Mouse (Mus musculus) midbrain, postnatal 0 days (tissue): Measurements from ENCODE around the gene Wdcp. TPM values are rescaled to one million over a fixed set of nuclear protein-coding genes. Genes with fewer than 3 reads are reported as not detected.

ENCODE experiments used
- ATAC-seq: fragments of 200-750 bp; cut with Nextera tagmentation; 2 replicates; pipeline ENCODE4 v1.8.0; 2017; ENCODE audit warnings: moderate number of reproducible peaks, mild to moderate bottlenecking, moderate TSS enrichment, moderate library complexity; ENCODE audit not compliant: low FRiP score
- DNase-seq: peaks from one replicate; pipeline ENCODE4 v3.0.0-alpha.2; 2015; ENCODE audit warnings: low spot score
- H3K27ac ChIP-seq: fragments of 300-500 bp; sonication (generic); 2 replicates; pipeline ENCODE4 v1.5.1; 2014; ENCODE audit warnings: low read depth, mild to moderate bottlenecking, low read length, mixed read lengths
- H3K27me3 ChIP-seq: fragments of 300-500 bp; sonication (generic); 2 replicates; pipeline ENCODE4 v1.6.1; 2014; ENCODE audit warnings: low read length, control low read depth, mixed read lengths; ENCODE audit not compliant: insufficient read depth
- H3K36me3 ChIP-seq: fragments of 300-500 bp; sonication (generic); 2 replicates; pipeline ENCODE4 v1.6.1; 2014; ENCODE audit warnings: low read length, control low read depth, mixed read lengths; ENCODE audit not compliant: insufficient read depth
- H3K4me1 ChIP-seq: fragments of 300-500 bp; sonication (generic); 2 replicates; pipeline ENCODE4 v1.6.1; 2014; ENCODE audit warnings: mild to moderate bottlenecking, control low read depth, antibody characterized with exemption, low read length, mixed read lengths; ENCODE audit not compliant: insufficient read depth
- H3K4me2 ChIP-seq: fragments of 300-500 bp; sonication (generic); 2 replicates; pipeline ENCODE4 v1.6.1; 2014; ENCODE audit warnings: low read depth, mild to moderate bottlenecking, low read length, mixed read lengths; ENCODE audit not compliant: poor library complexity, severe bottlenecking
- H3K4me3 ChIP-seq: fragments of 300-500 bp; sonication (generic); 2 replicates; pipeline ENCODE4 v1.5.1; 2014; ENCODE audit warnings: low read depth, mild to moderate bottlenecking, low read length, moderate library complexity
- H3K9ac ChIP-seq: fragments of 300-500 bp; sonication (generic); replicated peaks from 2 replicates; pipeline ENCODE4 v1.6.1; 2014; ENCODE audit warnings: mild to moderate bottlenecking, low read length, moderate library complexity, mixed read lengths; ENCODE audit not compliant: poor library complexity, severe bottlenecking
- H3K9me3 ChIP-seq: fragments of 300-500 bp; sonication (generic); 2 replicates; pipeline ENCODE4 v1.6.1; 2016; ENCODE audit warnings: low read length, control low read depth
- CTCF ChIP-seq: IDR thresholded peaks from 2 replicates; pipeline ENCODE4 v1.5.1; 2016; ENCODE audit warnings: antibody characterized with exemption, mild to moderate bottlenecking
- WGBS: fragments of 180-500 bp; shearing (Covaris S2); extraction: QIAGEN DNeasy Blood & Tissue Kit; methylation state at CpG from one replicate; pipeline ENCODE4 v1.1.7; 2014; 5-methylcytosine and 5-hydroxymethylcytosine counted together
- polyA plus RNA-seq: library from polyadenylated mRNA; unstranded; fragments of >200 nt; fragmentation: Nextera tagmentation; extraction: Ambion mirVana; gene quantifications from 2 replicates; pipeline ENCODE4 v1.2.1, GENCODE M21; 2015
- total RNA-seq: library from RNA; depleted of rRNA; stranded (reverse); fragments of >200 nt; gene quantifications from 2 replicates; pipeline ENCODE4 v1.2.3, GENCODE M21; 2014

The Wdcp gene
- total and polyA plus RNA-seq, 2 experiments from 2014 or later, result 11.0 TPM

DNA sequence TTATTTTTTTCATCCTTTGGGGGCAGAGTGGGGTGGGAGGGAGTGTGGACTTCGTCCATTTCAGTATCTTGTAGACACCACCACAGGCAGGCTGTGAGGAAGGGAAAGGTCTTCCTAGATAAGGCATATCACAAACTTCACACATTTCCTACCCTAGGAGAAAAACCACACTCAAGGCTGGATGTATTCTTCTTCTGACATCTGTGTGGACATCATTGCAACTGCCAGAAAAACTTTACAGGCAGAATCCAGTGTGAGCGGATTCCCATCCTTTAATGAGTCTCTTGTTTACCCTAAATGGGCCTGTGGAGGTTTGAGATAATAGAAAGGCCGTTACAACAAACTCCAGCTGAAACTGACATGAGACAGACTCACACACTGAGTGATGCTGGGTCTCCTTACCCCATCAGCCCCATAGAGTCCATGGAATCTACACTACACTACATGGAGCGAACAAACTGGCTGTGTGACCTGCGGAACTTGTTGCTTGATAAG is 29.9 kb downstream of the Wdcp start:
- TF ChIP-seq CTCF, result no peak

DNA sequence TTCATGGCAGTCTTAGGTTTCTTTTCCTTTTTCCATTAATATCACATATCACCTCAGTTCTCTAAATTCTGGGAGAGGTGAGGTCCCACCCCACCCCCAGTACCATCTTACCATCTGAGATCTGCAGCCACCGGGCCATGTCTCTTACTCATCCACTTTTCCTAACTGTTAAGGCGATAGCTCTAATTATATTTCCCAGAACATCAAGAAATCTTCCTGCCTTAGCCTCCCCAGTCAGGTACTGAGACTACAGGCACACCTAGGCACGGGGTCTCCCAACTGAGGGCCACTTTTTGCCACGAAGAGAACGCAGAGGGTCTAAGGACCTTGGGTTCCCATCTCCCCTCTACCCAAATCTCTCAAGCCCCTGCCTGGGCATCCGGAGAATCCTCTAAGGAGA is 30.4 kb downstream of the Wdcp start:
- peaks cover 5% of the 10 kb centered on the region; the same call in 1 of the 2 replicates for H3K4me1 ChIP-seq
- no peaks in the 10 kb centered on the region for H3K36me3 ChIP-seq
- no peak overlapping the region for H3K27ac ChIP-seq
- WGBS, result 86% methylated on average over 6 of the region's 6 CpGs
- H3K27me3 ChIP-seq, result no peaks in the 10 kb centered on the region
- 0 out of 2 replicates have a peak, but pooled peaks have one; percentile 17 for ATAC-seq
- no peak for DNase-seq
- peak overlapping the region; percentile 91 for H3K4me2 ChIP-seq
- H3K4me3 ChIP-seq, result peak overlapping the region; percentile 41
- no peak overlapping the region for H3K9ac ChIP-seq
- no peaks in the 10 kb centered on the region for H3K9me3 ChIP-seq
- TF ChIP-seq CTCF, result no peak

More for the DNA sequence above, 29.9 kb downstream of the Wdcp start:
- Histone ChIP-seq H3K9ac (no peak overlapping the region), H3K4me3 (no peak overlapping the region), H3K4me1 (peaks cover 5% of the 10 kb centered on the region; the same call in 1 of the 2 replicates), H3K27ac (no peak overlapping the region), H3K27me3 (no peaks in the 10 kb centered on the region), H3K9me3 (no peaks in the 10 kb centered on the region), H3K36me3 (no peaks in the 10 kb centered on the region), H3K4me2 (no peak overlapping the region)
- ATAC-seq (no peak), DNase-seq (no peak)
- 89% methylated on average over 5 of the region's 5 CpGs for WGBS

DNA sequence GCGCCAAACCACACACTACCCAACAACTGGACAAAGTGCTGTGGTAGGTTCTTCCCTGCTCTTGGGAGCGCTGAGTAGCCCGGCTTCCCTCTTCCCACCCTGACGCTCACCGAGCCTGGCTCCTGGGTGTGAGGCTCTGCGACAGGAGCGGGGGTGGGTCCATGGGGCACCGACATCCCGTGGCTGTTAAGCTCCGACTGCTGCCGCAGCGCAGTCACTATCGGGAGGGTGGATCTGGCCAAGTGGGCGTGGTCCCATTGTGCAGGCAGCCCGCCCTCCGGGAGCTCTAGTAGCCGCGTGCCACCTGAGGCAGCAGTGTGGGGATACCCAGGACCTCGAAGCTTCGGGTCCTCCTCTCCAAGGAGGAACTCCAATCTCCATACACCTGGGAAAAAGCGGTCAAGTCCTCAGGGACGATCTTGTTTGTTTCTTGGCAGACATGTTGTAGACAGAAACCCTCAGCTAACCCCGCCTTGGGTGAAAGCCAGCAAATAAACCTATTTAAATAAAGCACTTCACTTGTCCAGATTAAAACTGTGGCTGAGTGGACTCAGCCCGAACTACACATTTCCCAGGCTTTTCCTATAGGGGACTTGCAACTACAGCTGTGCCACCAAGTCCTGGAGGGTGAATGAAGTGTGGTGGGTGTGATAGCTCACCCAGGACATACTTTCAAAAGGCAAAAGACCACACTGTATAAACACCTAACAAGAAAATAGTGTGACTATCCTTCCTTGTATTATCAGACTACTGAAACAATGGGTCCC is 31.2 kb downstream of the Wdcp start, which contains the start of gene Mfsd2b:
Gene Mfsd2b (minus strand): TSS at position 199 of the 767 bp plus-strand sequence.
- H3K9me3 ChIP-seq, result no peaks in the 10 kb centered on the region
- H3K27ac ChIP-seq, result no peak within 1 kb of the TSS
- ATAC-seq (peak; percentile 77), DNase-seq (peak; percentile 76)
- H3K4me1 ChIP-seq, result peaks cover 5% of the 10 kb centered on the region; the same call in 1 of the 2 replicates
- 3% methylated on average over 24 of the region's 24 CpGs for WGBS
- H3K27me3 ChIP-seq, result no peaks in the 10 kb centered on the region
- peak within 1 kb of the TSS; percentile 59 for H3K9ac ChIP-seq
- no peaks in the 10 kb centered on the region for H3K36me3 ChIP-seq
- peak within 1 kb of the TSS; percentile 91 for H3K4me2 ChIP-seq
- H3K4me3 ChIP-seq, result peak within 1 kb of the TSS; percentile 41
- TF ChIP-seq CTCF, result no peak

DNA sequence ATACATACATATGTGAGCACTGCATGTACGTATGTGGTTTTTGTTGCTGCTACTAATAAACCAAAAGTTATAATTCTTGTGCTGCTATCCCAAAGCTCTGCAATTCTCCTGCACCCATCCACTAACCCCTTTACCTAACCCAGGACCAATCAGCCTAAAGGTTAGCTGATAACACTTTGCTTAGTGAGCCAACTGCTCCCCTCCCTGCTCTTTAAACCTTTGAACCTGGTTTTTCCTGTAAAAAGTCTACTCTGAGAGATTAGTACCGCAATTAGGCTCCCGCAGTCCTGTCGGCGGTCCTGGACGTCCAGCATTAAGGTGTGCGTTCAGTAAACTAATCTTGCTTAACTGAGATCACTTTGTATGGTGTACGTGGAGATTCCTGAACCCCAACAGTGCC is 32.5 kb downstream of the Wdcp start:
- H3K4me1 ChIP-seq, result peaks cover 5% of the 10 kb centered on the region; the same call in 1 of the 2 replicates
- no peak overlapping the region for H3K9ac ChIP-seq
- DNase-seq (no peak), ATAC-seq (no peak)
- no peaks in the 10 kb centered on the region for H3K9me3 ChIP-seq
- H3K4me2 ChIP-seq, result no peak overlapping the region
- H3K27me3 ChIP-seq, result no peaks in the 10 kb centered on the region
- no peak overlapping the region for H3K4me3 ChIP-seq
- H3K27ac ChIP-seq, result no peak overlapping the region
- no peak for TF ChIP-seq CTCF
- no peaks in the 10 kb centered on the region for H3K36me3 ChIP-seq
- 85% methylated on average over 8 of the region's 8 CpGs for WGBS

DNA sequence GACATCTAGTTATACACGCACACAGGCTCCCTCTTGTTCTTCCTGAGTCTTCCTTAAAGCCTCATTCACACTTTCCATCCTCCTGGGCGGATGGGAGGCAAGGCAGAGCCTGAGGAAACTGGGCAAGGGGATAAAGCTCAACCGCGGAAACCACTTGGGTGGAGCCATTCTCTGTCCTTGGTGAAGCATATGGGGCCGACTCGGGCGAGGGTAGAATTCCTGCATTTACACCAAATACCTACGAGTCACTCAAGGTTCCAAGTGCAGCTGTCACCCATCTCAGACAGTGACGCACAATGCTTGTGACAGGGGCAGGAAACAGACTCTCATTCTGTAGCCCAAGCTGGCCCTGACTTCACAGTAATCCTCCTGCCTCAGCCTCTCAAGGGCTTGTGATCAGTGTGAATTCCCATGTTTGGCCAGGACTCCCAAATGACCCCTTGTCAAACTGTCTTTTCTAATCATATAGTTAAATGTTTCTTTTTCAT is 35.2 kb downstream of the Wdcp start:
- no peak for TF ChIP-seq CTCF
- 83% methylated on average over 9 of the region's 9 CpGs for WGBS
- H3K36me3 ChIP-seq, result 0 out of 2 replicates have a peak, but pooled peaks cover 2% of the 10 kb centered on the region
- H3K4me1 ChIP-seq, result peaks cover 5% of the 10 kb centered on the region; the same call in 1 of the 2 replicates
- H3K27ac ChIP-seq, result no peak overlapping the region
- H3K27me3 ChIP-seq, result no peaks in the 10 kb centered on the region
- H3K9ac ChIP-seq, result no peak overlapping the region
- DNase-seq (no peak), ATAC-seq (no peak)
- no peak overlapping the region for H3K4me2 ChIP-seq
- no peaks in the 10 kb centered on the region for H3K9me3 ChIP-seq
- no peak overlapping the region for H3K4me3 ChIP-seq

DNA sequence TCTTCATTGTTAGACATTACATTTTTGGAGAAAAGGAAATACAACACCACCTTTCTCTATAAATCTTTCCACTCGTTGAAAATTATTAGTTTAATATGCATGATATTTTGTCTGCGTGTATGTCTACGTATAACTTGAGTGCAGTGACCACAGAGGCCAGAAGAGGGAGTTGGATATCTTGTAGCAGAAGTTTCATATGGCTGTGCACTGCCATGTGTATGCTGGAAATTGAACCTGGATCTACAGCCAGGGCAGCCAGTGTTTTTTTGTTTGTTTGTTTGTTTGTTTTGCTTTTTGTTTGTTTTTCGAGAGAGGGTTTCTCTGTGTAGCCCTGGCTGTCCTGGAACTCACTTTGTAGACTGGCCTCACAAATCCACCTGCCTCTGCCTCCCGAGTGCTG is 35.9 kb downstream of the Wdcp start:
- no peak overlapping the region for H3K4me2 ChIP-seq
- TF ChIP-seq CTCF, result peak; percentile 39
- DNase-seq (no peak), ATAC-seq (no peak)
- 97% methylated on average over 5 of the region's 5 CpGs for WGBS
- H3K4me1 ChIP-seq, result peaks cover 3% of the 10 kb centered on the region; the same call in 1 of the 2 replicates
- no peak overlapping the region for H3K4me3 ChIP-seq
- H3K36me3 ChIP-seq, result 0 out of 2 replicates have a peak, but pooled peaks cover 2% of the 10 kb centered on the region
- H3K9me3 ChIP-seq, result no peaks in the 10 kb centered on the region
- no peak overlapping the region for H3K27ac ChIP-seq
- no peak overlapping the region for H3K9ac ChIP-seq
- H3K27me3 ChIP-seq, result no peaks in the 10 kb centered on the region
